Mouse (Mus musculus): Measurements from ENCODE around the gene Polr2f. TPM values are rescaled to one million over a fixed set of nuclear protein-coding genes. Genes with fewer than 3 reads are reported as not detected.

Gene Polr2f
- polyA plus RNA-seq, 1 experiment from 2014 or later: 315 TPM

- 71% methylated on average over 7 of the region's 7 CpGs for WGBS
- Histone ChIP-seq H3K4me3 (ENCODE audit: low read depth, low read length) (no peak overlapping the region), H3K9ac (no peak overlapping the region), H3K36me3 (ENCODE audit: insufficient read depth) (peaks cover 89% of the 10 kb centered on the region), H3K27me3 (ENCODE audit: insufficient read depth, low read length) (no peaks in the 10 kb centered on the region), H3K4me1 (ENCODE audit: insufficient read depth) (no peaks in the 10 kb centered on the region), H3K4me2 (no peak overlapping the region), H3K9me3 (ENCODE audit: low read depth, low read length) (no peaks in the 10 kb centered on the region; the same call in 1 of the 2 replicates), H3K27ac (ENCODE audit: low read depth) (no peak overlapping the region)
- ATAC-seq (ENCODE audit: insufficient read depth): no peak
- DNase-seq: no peak
- no peak for TF ChIP-seq CTCF (IDR thresholded peaks at IDR 0.05; ENCODE audit: low read depth)
Measured at GRCm38 (mm10) chr15:79129311-79129710, 11.5 kb upstream of the Polr2f start.

DNA sequence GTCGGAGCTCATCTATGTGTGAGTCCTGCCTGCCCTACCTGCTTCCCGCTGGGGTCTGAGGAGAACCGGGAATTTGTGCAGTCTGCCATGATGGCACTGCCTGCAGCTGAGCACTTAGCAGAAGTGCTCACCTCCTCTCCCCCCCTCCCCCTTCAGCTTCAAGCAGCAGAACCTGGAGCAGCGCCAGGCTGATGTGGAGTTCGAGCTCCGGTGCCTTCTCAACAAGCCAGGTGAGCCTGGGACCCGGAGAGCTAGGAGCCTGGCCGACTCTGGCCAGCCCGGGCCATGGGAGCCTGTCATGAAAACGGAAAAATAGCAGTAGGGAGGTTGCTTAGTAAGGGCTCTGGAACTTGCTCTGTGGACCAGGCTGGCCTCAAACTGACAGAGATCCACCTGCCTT, 10.0 kb upstream of the Polr2f start:
- Histone ChIP-seq H3K4me2 (no peak overlapping the region), H3K27ac (ENCODE audit: low read depth) (no peak overlapping the region), H3K9ac (no peak overlapping the region), H3K4me3 (ENCODE audit: low read depth, low read length) (no peak overlapping the region), H3K36me3 (ENCODE audit: insufficient read depth) (peaks cover 82% of the 10 kb centered on the region), H3K27me3 (ENCODE audit: insufficient read depth, low read length) (no peaks in the 10 kb centered on the region), H3K4me1 (ENCODE audit: insufficient read depth) (no peaks in the 10 kb centered on the region), H3K9me3 (ENCODE audit: low read depth, low read length) (no peaks in the 10 kb centered on the region; the same call in 1 of the 2 replicates)
- 74% methylated on average over 10 of the region's 10 CpGs for WGBS
- DNase-seq (peak; percentile 11), ATAC-seq (ENCODE audit: insufficient read depth) (no peak)
- TF ChIP-seq CTCF (IDR thresholded peaks at IDR 0.05; ENCODE audit: low read depth): no peak

GRCm38 (mm10) chr15:79131442-79131841, 9.4 kb upstream of the Polr2f start:
- Histone ChIP-seq H3K4me1 (ENCODE audit: insufficient read depth) (no peaks in the 10 kb centered on the region), H3K36me3 (ENCODE audit: insufficient read depth) (peaks cover 75% of the 10 kb centered on the region), H3K9me3 (ENCODE audit: low read depth, low read length) (no peaks in the 10 kb centered on the region; the same call in 1 of the 2 replicates), H3K9ac (no peak overlapping the region), H3K4me2 (no peak overlapping the region), H3K27me3 (ENCODE audit: insufficient read depth, low read length) (no peaks in the 10 kb centered on the region), H3K4me3 (ENCODE audit: low read depth, low read length) (no peak overlapping the region), H3K27ac (ENCODE audit: low read depth) (no peak overlapping the region)
- ATAC-seq (ENCODE audit: insufficient read depth) (no peak), DNase-seq (no peak)
- TF ChIP-seq CTCF (IDR thresholded peaks at IDR 0.05; ENCODE audit: low read depth): no peak
- 60% methylated on average over 7 of the region's 7 CpGs for WGBS

- no peaks in the 10 kb centered on the region; the same call in 1 of the 2 replicates for H3K9me3 ChIP-seq (ENCODE audit: low read depth, low read length)
- no peak for DNase-seq
- H3K4me2 ChIP-seq: no peak overlapping the region
- H3K27ac ChIP-seq (ENCODE audit: low read depth): no peak overlapping the region
- H3K27me3 ChIP-seq (ENCODE audit: insufficient read depth, low read length): no peaks in the 10 kb centered on the region
- peaks cover 58% of the 10 kb centered on the region for H3K36me3 ChIP-seq (ENCODE audit: insufficient read depth)
- ATAC-seq (ENCODE audit: insufficient read depth): no peak
- 73% methylated on average over 6 of the region's 6 CpGs for WGBS
- H3K4me1 ChIP-seq (ENCODE audit: insufficient read depth): no peaks in the 10 kb centered on the region
- H3K4me3 ChIP-seq (ENCODE audit: low read depth, low read length): no peak overlapping the region
- H3K9ac ChIP-seq: no peak overlapping the region
- no peak for TF ChIP-seq CTCF (IDR thresholded peaks at IDR 0.05; ENCODE audit: low read depth)
Measured at GRCm38 (mm10) chr15:79133191-79133661, 7.6 kb upstream of the Polr2f start.

- TF ChIP-seq CTCF (IDR thresholded peaks at IDR 0.05; ENCODE audit: low read depth): no peak
- no peaks in the 10 kb centered on the region for H3K27me3 ChIP-seq (ENCODE audit: insufficient read depth, low read length)
- H3K4me2 ChIP-seq: no peak overlapping the region
- peaks cover 49% of the 10 kb centered on the region for H3K36me3 ChIP-seq (ENCODE audit: insufficient read depth)
- 0 out of 2 replicates have a peak overlapping the region, but pooled peaks have one; percentile 11 for H3K9ac ChIP-seq
- no peak overlapping the region for H3K4me3 ChIP-seq (ENCODE audit: low read depth, low read length)
- DNase-seq (no peak), ATAC-seq (ENCODE audit: insufficient read depth) (no peak)
- H3K27ac ChIP-seq (ENCODE audit: low read depth): no peak overlapping the region
- no peaks in the 10 kb centered on the region for H3K4me1 ChIP-seq (ENCODE audit: insufficient read depth)
- H3K9me3 ChIP-seq (ENCODE audit: low read depth, low read length): no peaks in the 10 kb centered on the region
- 81% methylated on average over 9 of the region's 9 CpGs for WGBS
Measured at GRCm38 (mm10) chr15:79134496-79135270, 6.1 kb upstream of the Polr2f start.

GRCm38 (mm10) chr15:79135332-79135731, 5.5 kb upstream of the Polr2f start:
- Histone ChIP-seq H3K27ac (ENCODE audit: low read depth) (no peak overlapping the region), H3K9me3 (ENCODE audit: low read depth, low read length) (no peaks in the 10 kb centered on the region), H3K9ac (0 out of 2 replicates have a peak overlapping the region, but pooled peaks have one; percentile 11), H3K4me2 (no peak overlapping the region), H3K36me3 (ENCODE audit: insufficient read depth) (peaks cover 42% of the 10 kb centered on the region), H3K4me1 (ENCODE audit: insufficient read depth) (no peaks in the 10 kb centered on the region), H3K27me3 (ENCODE audit: insufficient read depth, low read length) (no peaks in the 10 kb centered on the region), H3K4me3 (ENCODE audit: low read depth, low read length) (no peak overlapping the region)
- TF ChIP-seq CTCF (IDR thresholded peaks at IDR 0.05; ENCODE audit: low read depth): no peak
- WGBS: 62% methylated on average over 9 of the region's 9 CpGs
- ATAC-seq (ENCODE audit: insufficient read depth) (no peak), DNase-seq (no peak)

DNA sequence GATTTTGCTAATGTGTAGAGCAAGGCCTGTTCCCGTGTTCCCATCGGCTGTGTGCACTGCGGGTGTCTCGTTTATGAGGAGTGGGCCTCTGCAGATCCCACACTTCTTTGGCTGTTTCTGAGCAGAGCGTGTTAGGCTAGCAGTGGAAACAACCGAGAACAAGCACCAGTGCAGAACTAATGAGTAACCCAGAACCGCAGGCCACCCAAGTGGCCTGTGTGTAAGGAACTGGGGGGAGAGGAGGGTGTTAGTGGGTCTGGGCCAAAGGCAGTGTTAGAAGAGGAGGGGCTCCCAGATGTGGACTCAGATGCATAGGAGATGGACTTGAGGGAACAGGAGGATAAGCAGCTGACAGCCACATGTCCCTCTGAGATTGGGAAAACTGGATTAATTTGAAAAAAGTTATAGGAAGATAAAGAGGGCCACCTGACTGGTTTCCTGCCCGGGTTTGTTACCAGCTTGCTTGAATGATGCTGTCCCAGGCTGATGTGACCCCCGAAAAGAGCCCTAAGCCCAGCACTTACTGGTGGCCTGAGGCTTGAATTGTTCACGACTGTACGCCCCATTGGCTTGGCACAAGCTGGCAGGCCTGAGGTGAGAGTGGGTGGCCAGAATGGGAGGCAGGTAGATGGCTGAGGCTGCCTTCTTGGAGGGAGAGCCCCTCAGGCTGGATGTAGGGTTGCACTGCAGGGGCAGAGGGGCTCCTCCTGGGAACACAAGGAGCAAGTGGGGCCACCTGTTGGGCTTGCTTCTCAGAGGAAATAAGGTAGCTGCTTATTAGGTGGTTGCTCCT, 4.8 kb upstream of the Polr2f start:
- DNase-seq (peak; percentile 31), ATAC-seq (ENCODE audit: insufficient read depth) (peak; percentile 23; the same call in 1 of the 2 replicates)
- Histone ChIP-seq H3K9ac (no peak overlapping the region), H3K27ac (ENCODE audit: low read depth) (no peak overlapping the region), H3K4me1 (ENCODE audit: insufficient read depth) (no peaks in the 10 kb centered on the region), H3K9me3 (ENCODE audit: low read depth, low read length) (no peaks in the 10 kb centered on the region), H3K27me3 (ENCODE audit: insufficient read depth, low read length) (no peaks in the 10 kb centered on the region), H3K4me2 (no peak overlapping the region), H3K36me3 (ENCODE audit: insufficient read depth) (peaks cover 36% of the 10 kb centered on the region), H3K4me3 (ENCODE audit: low read depth, low read length) (no peak overlapping the region)
- 61% methylated on average over 11 of the region's 11 CpGs for WGBS
- TF ChIP-seq CTCF (IDR thresholded peaks at IDR 0.05; ENCODE audit: low read depth): no peak

Data from lung, embryonic 14.5 days (tissue).